Mouse (Mus musculus) testis, postnatal 10 days (tissue): ENCODE measurements around the gene Sugct.

Experiments used
- DNase-seq: peaks from one replicate; pipeline ENCODE4 v3.0.0; 2021; ENCODE audit warnings: low spot score

Sugct gene

GRCm38 (mm10) chr13:17694911-17695699 lies at the start of gene Sugct, which contains the start of gene Mplkip:
Gene Sugct (minus strand): TSS chr13:17695553.
Gene Mplkip (plus strand): TSS chr13:17695192.
- peak; percentile 100 for DNase-seq

GRCm38 (mm10) chr13:17728798-17729197 lies 33.4 kb upstream of the Sugct start:
- DNase-seq = no peak

GRCm38 (mm10) chr13:17727922-17728321 lies 32.6 kb upstream of the Sugct start:
- no peak for DNase-seq

GRCm38 (mm10) chr13:17717357-17717756 lies 22.0 kb upstream of the Sugct start:
- no peak for DNase-seq

GRCm38 (mm10) chr13:17708784-17709311 lies 13.5 kb upstream of the Sugct start:
- DNase-seq = no peak

GRCm38 (mm10) chr13:17705188-17705826 lies 10.0 kb upstream of the Sugct start:
- DNase-seq = no peak

GRCm38 (mm10) chr13:17702311-17702710 lies 7.0 kb upstream of the Sugct start:
- DNase-seq = no peak

- DNase-seq = no peak
Measured at GRCm38 (mm10) chr13:17701322-17701721, 6.0 kb upstream of the Sugct start.

GRCm38 (mm10) chr13:17700090-17700715 lies 4.8 kb upstream of the Sugct start:
- no peak for DNase-seq

GRCm38 (mm10) chr13:17695898-17696580 lies 686 bp upstream of the Sugct start:
- DNase-seq = no peak

GRCm38 (mm10) chr13:17694414-17694813 lies 939 bp downstream of the Sugct start:
- DNase-seq = no peak

- no peak for DNase-seq
Measured at GRCm38 (mm10) chr13:17693816-17694215, 1.5 kb downstream of the Sugct start.

- DNase-seq = no peak
Measured at GRCm38 (mm10) chr13:17691436-17691835, 3.9 kb downstream of the Sugct start.

GRCm38 (mm10) chr13:17690686-17691085 lies 4.7 kb downstream of the Sugct start:
- no peak for DNase-seq

- DNase-seq = no peak
Measured at GRCm38 (mm10) chr13:17689461-17689860, 5.9 kb downstream of the Sugct start.

- no peak for DNase-seq
Measured at GRCm38 (mm10) chr13:17671122-17671521, 24.2 kb downstream of the Sugct start.

GRCm38 (mm10) chr13:17667380-17667779 lies 28.0 kb downstream of the Sugct start:
- DNase-seq = no peak

- DNase-seq = no peak
Measured at GRCm38 (mm10) chr13:17642294-17642693, 53.1 kb downstream of the Sugct start.

GRCm38 (mm10) chr13:17638008-17638407 lies 57.3 kb downstream of the Sugct start:
- DNase-seq = no peak

GRCm38 (mm10) chr13:17627108-17627507 lies 68.2 kb downstream of the Sugct start:
- no peak for DNase-seq

- no peak for DNase-seq
Measured at GRCm38 (mm10) chr13:17624976-17625375, 70.4 kb downstream of the Sugct start.

GRCm38 (mm10) chr13:17606217-17606616 lies 89.1 kb downstream of the Sugct start:
- no peak for DNase-seq
